Mouse (Mus musculus) layer of hippocampus, adult 9-11 months (tissue): ENCODE measurements at regions not wholly inside any gene's neighbourhood (a gene's known extent, or its start where the extent isn't known, plus 50 kb on each side); places are given as distances from the start of the nearest gene placed in this dataset.
"Not testable (repeated sequence)": the region's sequence is repeated elsewhere in the genome, so short reads cannot be mapped to it uniquely, and the experiment has no call there.

Experiments
- DNase-seq: peaks from one replicate; pipeline ENCODE4 v3.0.0; 2022

DNA sequence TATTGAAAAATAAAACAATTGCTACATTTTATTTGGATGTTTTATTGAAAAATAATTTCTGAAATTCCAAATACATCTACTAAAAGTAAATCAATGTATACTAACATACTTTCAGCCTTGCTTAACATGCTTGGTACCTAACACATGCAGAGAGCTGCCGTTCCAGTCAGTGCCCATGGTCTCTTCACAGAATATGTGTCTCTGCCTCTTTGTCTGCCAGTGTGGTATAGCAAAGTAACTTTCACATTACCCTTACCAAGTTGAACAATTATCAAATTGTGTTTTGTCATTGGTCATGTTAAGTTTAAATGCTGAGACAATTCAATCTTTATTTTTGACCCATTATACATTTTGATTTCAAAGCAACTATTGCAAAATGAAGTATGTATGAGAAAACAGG lies 1159.2 kb upstream of the Foxg1 start:
- DNase-seq = no peak

DNA sequence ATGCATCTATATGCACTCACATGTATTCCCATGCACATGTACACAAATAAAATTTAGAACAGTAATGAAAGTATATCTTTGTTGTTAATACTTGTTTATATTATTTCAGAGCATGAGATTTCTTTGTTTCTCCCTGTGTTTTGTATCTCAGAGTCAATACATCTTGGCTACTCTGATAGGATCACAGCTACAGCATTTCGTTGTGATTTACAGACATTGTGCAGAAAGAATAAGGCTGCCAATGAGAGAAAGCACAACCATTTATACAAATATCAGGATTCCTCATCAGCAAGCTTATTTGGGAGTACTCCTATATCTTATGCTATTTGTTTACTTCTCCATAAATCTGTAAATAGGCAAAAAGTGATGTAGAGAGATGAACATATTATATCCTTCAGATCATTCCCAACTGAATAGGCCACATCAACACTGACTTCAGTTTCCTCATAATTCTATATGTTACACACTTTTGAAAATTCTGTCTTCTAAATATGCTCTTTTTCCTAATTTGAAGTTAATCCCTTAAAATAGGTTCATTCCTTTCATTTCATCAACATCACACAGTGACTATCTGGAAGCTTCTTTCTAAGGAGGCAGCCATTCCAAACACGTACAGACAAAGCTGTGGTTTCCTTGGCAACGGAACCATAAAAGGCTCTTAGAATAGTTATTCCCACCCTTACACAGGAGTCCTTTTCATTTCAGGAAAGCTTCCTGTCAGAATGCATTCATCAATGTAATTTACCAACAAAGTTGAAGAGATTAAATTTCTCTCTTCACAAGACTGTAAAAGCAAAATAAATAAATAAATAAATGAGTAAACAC lies 1160.3 kb upstream of the Foxg1 start:
- DNase-seq = peak; percentile 37

DNA sequence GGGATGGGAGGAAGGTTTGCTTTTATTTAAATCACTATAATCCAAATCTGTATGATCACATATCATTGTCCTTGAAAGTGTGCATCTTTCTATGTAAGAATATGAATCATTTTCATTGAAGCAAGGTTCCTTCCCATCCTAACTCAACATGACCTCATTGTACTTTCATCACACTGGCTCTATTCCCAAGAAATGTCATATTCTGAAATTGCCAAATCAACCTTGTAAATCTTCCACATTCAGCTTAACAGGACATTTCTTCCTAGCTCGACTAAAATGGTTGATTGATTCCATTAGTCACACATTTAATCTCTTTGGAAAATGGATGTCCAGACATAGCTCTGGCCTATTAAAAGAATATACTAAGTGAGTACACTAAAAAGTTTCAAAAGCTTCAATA lies 1200.6 kb upstream of the Foxg1 start:
- DNase-seq = no peak

DNA sequence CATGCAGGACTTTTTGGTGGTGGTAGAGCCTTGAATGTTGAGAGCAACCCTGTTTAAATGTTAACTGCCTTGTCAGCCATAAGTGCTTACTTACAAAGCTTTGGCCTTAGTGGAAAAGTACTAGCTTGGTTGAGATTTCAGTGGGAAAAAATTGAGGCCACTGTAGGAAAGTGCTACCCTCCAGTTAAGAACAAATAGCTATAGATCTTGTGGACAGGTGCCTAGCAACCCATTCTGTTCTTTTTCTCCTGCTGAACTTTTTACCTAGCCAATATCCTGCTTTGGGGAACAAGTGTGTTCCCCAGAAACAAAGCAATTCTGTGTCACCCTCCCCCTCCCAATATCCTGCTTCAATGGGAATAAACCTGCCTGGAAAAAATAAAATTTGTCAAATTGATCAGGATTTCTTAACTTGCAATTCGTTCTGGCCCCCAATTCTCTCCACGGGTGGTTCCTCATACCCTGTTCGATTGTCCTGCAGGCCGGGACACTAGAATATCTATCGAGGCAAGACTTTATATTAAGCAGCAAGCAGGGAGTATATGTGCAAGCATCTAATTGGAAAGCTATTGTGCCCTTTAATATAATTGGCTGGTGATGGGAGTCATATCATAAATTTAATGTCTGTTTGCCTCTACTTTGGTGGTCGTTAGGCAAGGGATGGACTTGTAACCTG lies 1208.4 kb upstream of the Foxg1 start:
- no peak for DNase-seq

DNA sequence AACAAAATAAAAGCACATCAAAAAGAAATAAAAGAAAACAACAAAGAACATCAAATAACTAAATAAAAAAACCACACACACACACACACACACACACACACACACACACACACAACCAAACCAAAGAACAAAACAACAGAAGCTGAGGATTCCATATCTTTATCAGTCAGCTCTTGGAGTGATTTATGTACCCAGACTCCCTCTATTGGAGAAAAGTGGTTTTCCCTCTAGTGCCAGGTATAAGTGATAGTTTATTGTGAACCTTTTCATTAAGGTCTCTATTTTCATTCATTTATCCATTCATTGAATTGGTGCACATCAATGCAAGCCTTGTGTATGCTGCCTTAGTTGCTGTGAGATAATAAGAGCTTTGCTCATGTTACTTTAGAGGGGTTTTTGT lies 1236.3 kb upstream of the Foxg1 start:
- DNase-seq = no peak

DNA sequence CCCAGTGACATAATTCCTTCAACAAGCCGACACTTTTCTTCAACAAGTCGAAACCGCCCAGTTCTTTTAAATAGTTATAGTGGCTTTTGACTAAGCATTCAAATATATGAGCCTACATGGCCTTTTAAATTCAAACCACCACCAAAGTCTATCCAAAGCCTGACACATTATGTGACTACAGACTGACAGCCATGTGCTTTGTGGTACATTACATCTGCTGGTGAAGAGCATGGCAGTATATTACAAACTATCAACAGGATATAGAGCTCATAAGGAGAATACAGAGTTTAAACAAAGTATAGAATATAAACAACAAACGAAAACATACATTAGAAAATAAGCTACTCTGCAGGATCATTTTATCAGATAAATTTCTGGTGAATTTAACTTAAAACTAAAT lies 1259.5 kb upstream of the Foxg1 start:
- DNase-seq = no peak

DNA sequence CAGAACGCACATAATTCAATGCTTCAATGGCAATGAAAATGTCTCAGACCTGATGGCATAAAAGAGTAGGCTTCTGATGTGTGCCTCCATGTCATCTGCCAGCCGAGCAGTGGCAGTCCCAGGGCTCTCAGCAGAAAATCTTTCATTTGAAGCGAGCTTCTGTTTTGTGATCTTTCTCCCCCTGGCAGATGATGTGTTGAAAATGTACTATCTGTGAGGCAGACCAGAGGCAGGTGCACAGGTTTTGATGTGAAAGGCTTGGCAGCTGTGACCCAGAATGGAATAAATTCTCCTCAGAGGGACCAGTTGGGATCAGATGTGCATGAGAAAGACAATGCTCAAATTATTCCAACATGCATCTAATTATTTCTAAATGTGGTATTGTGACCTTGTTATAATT lies 1281.0 kb upstream of the Nova1 start:
- no peak for DNase-seq

DNA sequence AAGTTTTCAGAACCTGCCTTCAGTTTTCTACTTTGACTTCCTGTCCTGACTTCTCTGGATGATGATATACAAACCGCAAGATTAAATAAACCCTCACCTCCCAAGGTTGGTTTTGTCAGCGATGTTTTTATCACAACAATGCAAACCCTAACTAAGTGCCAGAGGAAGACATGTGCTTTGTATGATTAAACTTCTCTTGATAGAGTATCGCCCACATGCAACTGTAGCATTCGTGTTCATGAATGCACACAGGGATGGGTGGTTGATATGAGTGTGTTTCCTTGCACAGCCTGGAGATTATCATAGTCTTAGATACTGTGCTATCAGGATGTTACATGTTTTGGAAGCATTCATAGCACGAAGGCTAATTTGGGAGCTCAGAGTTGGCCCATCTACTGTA lies 1268.3 kb upstream of the Nova1 start:
- no peak for DNase-seq

DNA sequence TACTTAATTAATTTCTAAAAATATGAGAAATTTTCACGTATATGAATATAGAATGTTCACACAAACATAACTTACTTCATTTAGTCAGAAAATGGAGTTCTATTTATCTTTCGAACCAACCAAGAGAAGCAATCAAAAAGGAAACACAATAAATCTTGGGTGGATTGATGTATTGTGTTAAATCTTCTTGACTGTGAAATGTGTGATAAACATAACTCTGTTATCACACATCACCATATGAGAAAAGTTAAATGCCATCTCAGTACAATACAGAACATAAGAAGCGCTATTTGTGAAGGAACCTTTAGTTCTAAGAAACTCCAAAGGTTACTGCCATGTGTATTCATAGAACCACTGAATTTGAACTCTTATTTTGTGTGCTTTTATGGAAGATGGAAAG lies 1264.6 kb upstream of the Nova1 start:
- no peak for DNase-seq

DNA sequence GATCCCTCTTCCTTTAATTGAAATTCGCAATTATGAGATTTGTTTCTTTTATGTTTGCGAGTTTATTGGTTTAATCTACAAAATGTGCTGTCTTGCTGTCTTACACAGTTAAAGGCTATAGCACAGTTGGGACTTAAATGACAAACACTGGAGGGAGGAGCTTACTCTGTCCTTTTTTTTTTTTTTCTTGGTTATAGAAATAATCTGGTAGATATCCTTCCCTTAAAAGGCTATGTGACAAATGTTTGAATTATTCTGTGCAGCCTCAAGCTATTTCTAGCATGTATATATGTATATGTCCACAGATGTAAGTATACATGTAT lies 1243.9 kb upstream of the Nova1 start:
- no peak for DNase-seq

DNA sequence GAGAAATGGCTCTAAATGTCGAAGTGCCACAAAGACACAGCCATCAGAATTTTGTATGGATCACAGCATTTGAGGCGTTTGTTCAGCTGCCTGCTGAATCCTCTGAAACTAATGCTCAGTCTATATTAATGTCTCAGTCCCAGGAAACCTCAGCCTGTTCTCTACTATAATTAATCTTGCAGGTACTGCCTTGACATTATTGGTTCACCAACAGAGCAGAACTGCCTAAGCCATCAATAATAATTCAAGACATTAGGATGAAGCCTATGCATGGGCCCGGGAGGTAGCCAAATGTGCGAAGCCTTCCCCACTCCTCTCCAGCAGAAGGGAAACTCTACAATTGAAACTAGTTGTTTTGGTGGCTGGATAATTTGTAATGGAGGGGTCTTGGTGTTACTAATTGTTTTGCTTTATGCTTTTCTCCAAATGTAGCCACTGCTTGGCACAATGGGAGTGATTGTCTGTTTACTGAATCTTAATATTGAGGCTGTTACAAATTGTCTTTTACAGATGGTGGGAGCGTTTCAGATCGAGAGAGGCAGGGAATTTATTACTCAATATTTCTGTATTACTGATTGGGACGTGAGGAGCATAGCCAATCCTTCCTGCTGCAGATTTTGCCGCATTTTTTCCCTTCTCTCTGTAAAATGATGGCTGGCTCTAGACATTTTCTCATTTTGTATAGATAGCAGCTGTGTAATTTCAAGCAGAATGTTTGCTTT lies 1243.3 kb upstream of the Nova1 start:
- no peak for DNase-seq

DNA sequence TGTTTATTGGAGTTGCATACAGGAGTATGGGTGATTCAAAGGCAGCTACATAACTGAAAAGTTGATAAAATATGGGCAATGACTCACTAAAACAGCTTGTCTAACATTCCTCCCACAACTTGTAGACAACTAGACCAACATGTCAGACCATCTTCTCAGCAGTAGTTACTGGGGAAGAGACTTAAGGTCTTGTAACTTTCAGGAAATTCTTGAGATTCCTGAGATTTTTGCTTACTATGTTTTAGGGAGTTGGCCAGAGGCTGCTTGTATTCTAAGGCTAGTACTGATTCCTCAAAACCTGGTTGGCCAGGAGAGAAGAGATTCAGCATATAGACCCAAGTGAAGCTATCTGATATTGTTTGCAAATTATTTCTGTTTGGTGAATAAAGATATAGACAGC lies 1201.7 kb upstream of the Nova1 start:
- no peak for DNase-seq

DNA sequence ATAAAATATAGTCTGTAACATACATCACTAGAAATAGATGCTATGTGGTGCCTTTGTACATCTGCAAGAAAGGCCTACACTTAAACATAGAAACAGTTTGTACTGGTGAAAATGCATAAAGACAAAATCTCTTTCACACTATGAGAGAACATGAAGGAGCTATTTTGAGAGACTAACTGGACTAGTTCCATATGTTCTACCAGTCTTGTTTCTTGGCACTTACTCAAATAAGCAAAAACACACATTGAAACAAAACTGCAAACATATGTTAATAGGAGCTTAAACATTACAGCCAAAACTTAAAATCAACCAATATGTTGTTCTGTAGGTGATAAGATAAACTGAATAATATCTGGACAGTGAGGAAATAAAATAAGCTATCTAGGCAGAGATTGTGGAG lies 1157.1 kb upstream of the Nova1 start:
- DNase-seq = no peak

DNA sequence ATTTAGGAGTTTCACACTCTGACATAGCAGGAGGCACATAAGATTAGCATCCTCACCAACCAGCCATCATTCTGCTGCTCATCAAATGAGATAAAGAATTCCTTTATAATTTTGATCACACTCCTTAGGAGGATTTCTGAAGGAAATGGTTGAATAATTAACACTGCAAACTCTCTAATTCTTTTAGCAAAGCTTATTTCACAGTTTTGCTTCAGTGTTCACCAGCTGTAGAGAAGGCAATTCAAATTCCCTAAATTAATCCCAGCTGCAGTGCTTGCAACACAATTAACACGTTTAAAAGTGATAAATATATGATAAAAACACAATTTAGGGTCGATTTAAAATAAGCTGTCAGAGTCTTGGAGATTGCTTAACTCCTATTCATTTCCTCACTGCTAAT lies 1150.9 kb upstream of the Nova1 start:
- DNase-seq = no peak

DNA sequence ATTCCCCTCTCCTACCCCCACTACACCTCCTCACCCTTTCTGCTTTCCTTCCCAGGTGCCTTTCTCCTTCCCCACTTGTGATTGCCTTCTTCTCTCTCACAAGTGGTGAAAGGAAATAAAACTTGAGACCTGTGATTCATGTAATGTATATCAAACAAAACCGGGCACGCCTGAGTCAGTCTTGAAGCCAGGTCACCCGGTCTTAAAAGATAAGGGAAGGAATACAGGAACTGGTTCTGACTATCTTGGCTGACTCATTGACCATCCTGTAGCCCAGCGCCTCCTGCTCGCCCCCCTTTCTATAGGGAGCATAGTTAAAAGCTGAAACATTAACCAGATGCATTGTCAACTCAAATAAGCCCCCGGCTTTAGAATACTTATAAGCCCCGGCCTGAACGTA lies 1135.6 kb upstream of the Nova1 start:
- DNase-seq = no peak

DNA sequence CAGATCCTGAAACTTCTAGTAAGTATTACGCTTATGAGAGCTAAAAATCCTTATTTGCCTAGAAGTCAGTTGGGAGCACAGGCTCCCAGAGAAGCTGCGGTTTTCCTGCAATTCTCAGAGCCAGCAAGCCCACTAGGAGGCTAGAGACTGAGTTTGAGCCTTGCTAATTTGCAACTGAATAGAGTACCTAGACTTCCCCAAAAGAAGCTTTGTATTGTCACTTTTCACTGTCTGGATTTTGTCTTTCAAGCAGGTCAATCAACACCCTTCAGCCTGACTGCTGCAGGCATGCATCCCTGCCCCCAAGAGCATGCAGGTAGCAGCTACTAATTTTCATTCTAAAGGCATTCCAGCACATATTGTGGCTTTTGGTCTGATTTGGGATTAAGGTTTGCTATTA lies 1120.8 kb upstream of the Nova1 start:
- DNase-seq = not testable (repeated sequence)

DNA sequence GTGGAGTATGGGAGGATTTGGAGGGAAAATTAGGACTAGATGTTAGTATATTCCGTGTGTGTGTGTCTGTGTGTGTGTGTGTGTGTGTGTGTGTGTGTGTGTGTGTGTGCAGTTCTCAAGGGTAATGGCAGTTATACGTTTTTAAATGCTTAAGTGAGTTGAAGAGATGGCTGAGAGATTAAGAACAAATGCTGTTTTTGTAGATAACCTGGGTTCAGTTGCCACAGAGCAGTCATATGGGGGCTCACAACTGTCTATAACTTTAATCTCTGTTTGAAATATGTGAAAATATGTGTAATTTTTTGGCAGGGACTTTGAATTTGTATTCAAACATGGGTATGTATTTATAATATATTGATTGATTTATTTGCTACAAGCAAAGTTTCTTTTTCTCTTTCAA lies 1108.3 kb upstream of the Nova1 start:
- DNase-seq = no peak
